Mouse (Mus musculus) liver, adult 2 months (tissue): Measurements from ENCODE around the gene Gcgr.

Experiments used
- CTCF ChIP-seq: fragments of 200-500 bp; IDR thresholded peaks from 2 replicates; pipeline ENCODE4 v1.5.1; 2011; ENCODE audit warnings: low read depth, low read length, control low read depth
- POLR2A ChIP-seq: fragments of 200-500 bp; IDR thresholded peaks from 2 replicates; pipeline ENCODE4 v1.6.1; 2011; ENCODE audit warnings: low read length, control low read depth; ENCODE audit not compliant: insufficient read depth; ENCODE audit errors: extremely low read depth

GRCm38 (mm10) chr11:120538955-120539284, 8.4 kb downstream of the Gcgr start:
- TF ChIP-seq CTCF (no peak), POLR2A (no peak)
